ENCODE assay signal across 20 mouse cellular contexts in the genomic region with DNA sequence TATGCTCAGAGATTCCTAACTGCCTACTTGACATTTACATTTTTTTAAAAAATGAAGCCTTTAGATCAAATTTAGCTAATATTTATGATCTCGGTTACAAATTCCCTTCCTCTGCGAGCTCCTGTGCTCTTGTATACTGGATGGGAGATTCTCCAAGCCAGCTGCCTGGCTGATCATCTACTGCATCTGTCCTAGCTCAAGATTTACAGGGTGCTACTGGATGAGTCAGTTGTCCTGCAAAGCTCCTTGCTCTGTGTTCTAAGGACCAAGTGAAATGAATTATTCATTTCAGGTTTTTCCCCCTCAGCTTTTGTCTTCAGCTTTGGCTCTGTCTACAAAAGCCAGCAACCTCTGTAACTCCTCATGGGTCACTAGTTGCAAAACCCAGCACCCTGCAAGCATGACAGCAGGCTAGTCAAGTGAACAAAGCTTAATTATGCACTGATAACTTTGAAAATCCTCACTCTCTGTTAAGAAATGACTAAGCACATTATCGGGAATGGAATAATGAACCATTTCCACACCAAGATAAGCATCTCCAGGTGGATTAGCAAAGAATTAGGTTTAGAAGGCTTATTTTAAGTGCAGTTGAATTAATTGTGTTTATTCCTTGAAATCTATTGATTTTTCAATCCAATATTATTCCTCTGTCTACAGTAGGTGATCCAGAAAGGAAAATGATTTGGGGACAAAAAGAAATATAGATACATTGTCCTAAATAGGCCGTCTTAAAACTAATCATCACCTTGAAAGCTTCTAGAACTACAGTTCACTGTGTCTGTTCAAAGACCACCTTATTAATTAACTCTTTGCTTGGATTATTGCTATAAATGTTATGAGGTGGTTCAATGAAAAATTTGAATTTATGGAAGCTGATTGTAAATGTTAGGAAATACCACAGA.
DNase-seq lines count a peak whose midpoint lies in the region; ATAC-seq lines count a peak whose summit lies in the region.
"Had no signal": no experiment of that assay in that cellular context is flagged by ENCODE, and none has a peak within 500 bp of the region (broad histone marks: within the 10 kb centered on the region; RNA-seq: fewer than 3 reads in every experiment).

No protein-coding gene starts in this region.

- DNase-seq in adrenal gland, postnatal 14 days, result peak; percentile 12
- DNase-seq in adrenal gland, postnatal 4 days (ENCODE audit: low spot score in 2 of 2), result no peak
- peak; percentile 13 for DNase-seq in neural tube, embryonic 11.5 days (ENCODE audit: low spot score)
- DNase-seq in gastrocnemius, postnatal 14 days, result no peak
- DNase-seq in layer of hippocampus, adult 9-11 months, result no peak
- DNase-seq: cerebellum, adult 9-10 months; heart, postnatal 4 days; kidney, adult 11 months; kidney, postnatal 25 days; layer of hippocampus, postnatal 36 days; lung, adult 2 months; right cerebral cortex, adult 18-20 months; thymus, postnatal 36 days had no signal

- no peak overlapping the region for H3K9ac ChIP-seq in neural tube, embryonic 11.5 days (ENCODE audit: low read length)
- no peak overlapping the region for H3K9ac ChIP-seq in neural tube, embryonic 15.5 days (replicated peaks)
- no peak overlapping the region for H3K9ac ChIP-seq in hindbrain, embryonic 16.5 days (ENCODE audit: low read depth, low read length)
- H3K9ac ChIP-seq: embryonic facial prominence, embryonic 12.5 days; heart, embryonic 12.5 days; limb, embryonic 12.5 days had no signal

- H3K4me3 ChIP-seq in neural tube, embryonic 11.5 days (ENCODE audit: low read depth, low read length), result no peak overlapping the region
- no peak overlapping the region for H3K4me3 ChIP-seq in neural tube, embryonic 15.5 days (replicated peaks)
- no peak overlapping the region for H3K4me3 ChIP-seq in hindbrain, embryonic 16.5 days (ENCODE audit: low read length)
- H3K4me3 ChIP-seq: embryonic facial prominence, embryonic 12.5 days; heart, embryonic 12.5 days; limb, embryonic 12.5 days had no signal

- H3K27ac ChIP-seq in neural tube, embryonic 11.5 days (ENCODE audit: low read depth, low read length), result no peak overlapping the region
- no peak overlapping the region for H3K27ac ChIP-seq in neural tube, embryonic 15.5 days (replicated peaks)
- no peak overlapping the region for H3K27ac ChIP-seq in hindbrain, embryonic 16.5 days (ENCODE audit: low read depth, low read length)
- H3K27ac ChIP-seq: embryonic facial prominence, embryonic 12.5 days; limb, embryonic 12.5 days; macrophage had no signal

- H3K9me3 ChIP-seq in neural tube, embryonic 11.5 days (ENCODE audit: control insufficient read depth, low read length), result no peaks in the 10 kb centered on the region
- no peaks in the 10 kb centered on the region for H3K9me3 ChIP-seq in neural tube, embryonic 15.5 days (replicated peaks)
- H3K9me3 ChIP-seq in hindbrain, embryonic 16.5 days (ENCODE audit: control insufficient read depth, low read length), result no peaks in the 10 kb centered on the region
- H3K9me3 ChIP-seq: embryonic facial prominence, embryonic 12.5 days; heart, embryonic 12.5 days; limb, embryonic 12.5 days had no signal

- no peaks in the 10 kb centered on the region for H3K36me3 ChIP-seq in neural tube, embryonic 11.5 days (ENCODE audit: control insufficient read depth, insufficient read depth, low read length)
- no peaks in the 10 kb centered on the region for H3K36me3 ChIP-seq in neural tube, embryonic 15.5 days
- no peaks in the 10 kb centered on the region for H3K36me3 ChIP-seq in hindbrain, embryonic 16.5 days (ENCODE audit: control insufficient read depth, insufficient read depth, low read length)
- H3K36me3 ChIP-seq: embryonic facial prominence, embryonic 12.5 days; heart, embryonic 12.5 days; limb, embryonic 12.5 days had no signal

- H3K27me3 ChIP-seq in neural tube, embryonic 11.5 days (ENCODE audit: control insufficient read depth, insufficient read depth, low read length), result no peaks in the 10 kb centered on the region
- H3K27me3 ChIP-seq in neural tube, embryonic 15.5 days (replicated peaks), result no peaks in the 10 kb centered on the region
- no peaks in the 10 kb centered on the region for H3K27me3 ChIP-seq in hindbrain, embryonic 16.5 days (replicated peaks; ENCODE audit: control insufficient read depth, insufficient read depth, low read length)
- H3K27me3 ChIP-seq: embryonic facial prominence, embryonic 12.5 days; heart, embryonic 12.5 days; limb, embryonic 12.5 days had no signal

- intact Hi-C loops in gastrocnemius, postnatal 14 days (cut with DNase I; ENCODE audit: low total_unique reads), result no loop called here

- peak; percentile 80 for ATAC-seq in neural tube, embryonic 11.5 days (ENCODE audit: insufficient read depth, low FRiP score, low TSS enrichment)
- no peak for ATAC-seq in neural tube, embryonic 15.5 days (ENCODE audit: low FRiP score)
- ATAC-seq in hindbrain, embryonic 16.5 days, result peak; percentile 50; the same call in 1 of the 2 replicates
- ATAC-seq in megakaryocyte-erythroid progenitor cell, adult 5-6 weeks (replicated peaks; ENCODE audit: low FRiP score, low TSS enrichment, poor library complexity, severe bottlenecking), result no peak

- H3K4me1 ChIP-seq in neural tube, embryonic 11.5 days (ENCODE audit: control insufficient read depth, insufficient read depth, low read length), result no peaks in the 10 kb centered on the region
- no peaks in the 10 kb centered on the region for H3K4me1 ChIP-seq in neural tube, embryonic 15.5 days
- H3K4me1 ChIP-seq in hindbrain, embryonic 16.5 days (ENCODE audit: control insufficient read depth, insufficient read depth, low read depth, low read length), result no peaks in the 10 kb centered on the region; the same call in 1 of the 2 replicates
- H3K4me1 ChIP-seq: embryonic facial prominence, embryonic 12.5 days; heart, embryonic 12.5 days; limb, embryonic 12.5 days had no signal

- no peak overlapping the region for H3K4me2 ChIP-seq in neural tube, embryonic 11.5 days (ENCODE audit: low read depth)
- no peak overlapping the region for H3K4me2 ChIP-seq in neural tube, embryonic 15.5 days
- no peak overlapping the region for H3K4me2 ChIP-seq in hindbrain, embryonic 16.5 days (ENCODE audit: low read length)
- H3K4me2 ChIP-seq: embryonic facial prominence, embryonic 12.5 days; heart, embryonic 12.5 days; limb, embryonic 12.5 days had no signal

- 50% methylated on average over 4 of the region's 4 CpGs for WGBS in neural tube, embryonic 11.5 days
- WGBS in neural tube, embryonic 15.5 days, result 33% methylated on average over 4 of the region's 4 CpGs
- 40% methylated on average over 4 of the region's 4 CpGs for WGBS in hindbrain, embryonic 16.5 days

Comparison
In these comparisons a context has a peak if more than half of its experiments do, and no peak if none do; other contexts are left out.
1. DNase-seq: peak in adrenal gland, postnatal 14 days (single experiment) and neural tube, embryonic 11.5 days (single experiment); none in adrenal gland, postnatal 4 days (0 of 2), gastrocnemius, postnatal 14 days (single experiment) and layer of hippocampus, adult 9-11 months (single experiment).
2. ATAC-seq: peak in neural tube, embryonic 11.5 days (single experiment) and hindbrain, embryonic 16.5 days (single experiment); none in neural tube, embryonic 15.5 days (single experiment) and megakaryocyte-erythroid progenitor cell, adult 5-6 weeks (single experiment).